Mouse (Mus musculus) neural tube, embryonic 13.5 days (tissue): Measurements from ENCODE around the gene Jpt2. TPM values are rescaled to one million over a fixed set of nuclear protein-coding genes. Genes with fewer than 3 reads are reported as not detected.
"Not testable (repeated sequence)": the region's sequence is repeated elsewhere in the genome, so short reads cannot be mapped to it uniquely, and the experiment has no call there.

Source experiments
- ATAC-seq: fragments of 200-750 bp; cut with Nextera tagmentation; 2 replicates; pipeline ENCODE4 v1.8.0; 2017; ENCODE audit warnings: low read depth, mild to moderate bottlenecking, moderate TSS enrichment, moderate library complexity
- H3K27ac ChIP-seq: fragments of 300-500 bp; sonication (generic); replicated peaks from 2 replicates; pipeline ENCODE4 v1.5.1; 2015; ENCODE audit warnings: moderate library complexity, mild to moderate bottlenecking, inconsistent platforms
- H3K27me3 ChIP-seq: fragments of 300-500 bp; sonication (generic); 2 replicates; pipeline ENCODE4 v1.6.1; 2015; ENCODE audit warnings: mild to moderate bottlenecking, inconsistent platforms
- H3K36me3 ChIP-seq: fragments of 300-500 bp; sonication (generic); 2 replicates; pipeline ENCODE4 v1.6.1; 2015; ENCODE audit warnings: mild to moderate bottlenecking, inconsistent platforms
- H3K4me1 ChIP-seq: fragments of 300-500 bp; sonication (generic); replicated peaks from 2 replicates; pipeline ENCODE4 v1.6.1; 2015; ENCODE audit warnings: inconsistent platforms
- H3K4me2 ChIP-seq: fragments of 300-500 bp; sonication (generic); 2 replicates; pipeline ENCODE4 v1.6.1; 2015; ENCODE audit warnings: inconsistent platforms, mild to moderate bottlenecking, moderate library complexity
- H3K4me3 ChIP-seq: fragments of 300-500 bp; sonication (generic); 2 replicates; pipeline ENCODE4 v1.5.1; 2015; ENCODE audit warnings: mild to moderate bottlenecking, inconsistent platforms
- H3K9ac ChIP-seq: fragments of 300-500 bp; sonication (generic); 2 replicates; pipeline ENCODE4 v1.6.1; 2015; ENCODE audit warnings: moderate library complexity, mild to moderate bottlenecking, inconsistent platforms
- H3K9me3 ChIP-seq: fragments of 300-500 bp; sonication (generic); 2 replicates; pipeline ENCODE4 v1.6.1; 2016; ENCODE audit warnings: inconsistent platforms
- WGBS: fragments of 180-500 bp; shearing (Covaris S2); methylation state at CpG from one replicate; pipeline ENCODE4 v1.1.7; 2015; 5-methylcytosine and 5-hydroxymethylcytosine counted together
- polyA plus RNA-seq: library from polyadenylated mRNA; unstranded; fragments of >200 nt; fragmentation: Nextera tagmentation; extraction: Ambion mirVana; gene quantifications from 2 replicates; pipeline ENCODE4 v1.2.1, GENCODE M21; 2015

The Jpt2 gene
- polyA plus RNA-seq, 1 experiment from 2014 or later, result 100 TPM

- H3K36me3 ChIP-seq, result peaks cover 47% of the 10 kb centered on the region
- not testable (repeated sequence) for H3K27ac ChIP-seq, H3K9me3 ChIP-seq, H3K4me2 ChIP-seq, H3K27me3 ChIP-seq, H3K4me1 ChIP-seq, H3K4me3 ChIP-seq, H3K9ac ChIP-seq
- peak; percentile 72; the same call in 1 of the 2 replicates for ATAC-seq
- 9% methylated on average over 2 of the region's 2 CpGs for WGBS
Observed at GRCm38 (mm10) chr17:24942453-24942852, 18.0 kb downstream of the Jpt2 start.

- H3K4me3 ChIP-seq, result peak overlapping the region; percentile 80
- ATAC-seq, result no peak
- H3K4me1 ChIP-seq, result peaks cover 34% of the 10 kb centered on the region
- peak overlapping the region; percentile 84 for H3K27ac ChIP-seq
- H3K27me3 ChIP-seq, result no peaks in the 10 kb centered on the region
- no peaks in the 10 kb centered on the region for H3K9me3 ChIP-seq
- H3K4me2 ChIP-seq, result peak overlapping the region; percentile 93
- peaks cover 11% of the 10 kb centered on the region; the same call in 1 of the 2 replicates for H3K36me3 ChIP-seq
- WGBS, result 49% methylated on average over 6 of the region's 6 CpGs
- peak overlapping the region; percentile 98 for H3K9ac ChIP-seq
Observed at GRCm38 (mm10) chr17:24937266-24937665, 23.2 kb downstream of the Jpt2 start.

GRCm38 (mm10) chr17:24936259-24937237, 23.9 kb downstream of the Jpt2 start, which contains the start of gene Mapk8ip3:
Gene Mapk8ip3, minus strand, starts transcription at chr17:24936977.
- Histone ChIP-seq H3K27me3 (no peaks in the 10 kb centered on the region), H3K4me1 (peaks cover 34% of the 10 kb centered on the region), H3K9me3 (no peaks in the 10 kb centered on the region), H3K9ac (peak within 1 kb of the TSS; percentile 98), H3K27ac (peak within 1 kb of the TSS; percentile 84), H3K4me3 (peak within 1 kb of the TSS; percentile 80), H3K4me2 (peak within 1 kb of the TSS; percentile 93), H3K36me3 (peaks cover 18% of the 10 kb centered on the region)
- WGBS, result under 1% methylated on average over 78 of the region's 78 CpGs
- ATAC-seq, result peak; percentile 99

GRCm38 (mm10) chr17:24935666-24936065, 24.8 kb downstream of the Jpt2 start:
- H3K4me3 ChIP-seq, result peak overlapping the region; percentile 80
- H3K27me3 ChIP-seq, result no peaks in the 10 kb centered on the region
- peak overlapping the region; percentile 98 for H3K9ac ChIP-seq
- peak overlapping the region; percentile 93 for H3K4me2 ChIP-seq
- peaks cover 34% of the 10 kb centered on the region for H3K4me1 ChIP-seq
- H3K27ac ChIP-seq, result no peak overlapping the region; the same call in 1 of the 2 replicates
- H3K9me3 ChIP-seq, result no peaks in the 10 kb centered on the region
- H3K36me3 ChIP-seq, result peaks cover 20% of the 10 kb centered on the region
- no peak for ATAC-seq

GRCm38 (mm10) chr17:24934926-24935325, 25.6 kb downstream of the Jpt2 start:
- H3K9me3 ChIP-seq, result no peaks in the 10 kb centered on the region

GRCm38 (mm10) chr17:24933163-24933562, 27.3 kb downstream of the Jpt2 start:
- no peaks in the 10 kb centered on the region for H3K27me3 ChIP-seq
- no peak for ATAC-seq
- peak overlapping the region; percentile 48; the same call in 1 of the 2 replicates for H3K9ac ChIP-seq
- no peak overlapping the region for H3K4me3 ChIP-seq
- H3K9me3 ChIP-seq, result no peaks in the 10 kb centered on the region
- WGBS, result 75% methylated on average over 4 of the region's 4 CpGs
- H3K4me1 ChIP-seq, result peaks cover 34% of the 10 kb centered on the region
- H3K4me2 ChIP-seq, result no peak overlapping the region
- H3K36me3 ChIP-seq, result peaks cover 20% of the 10 kb centered on the region
- H3K27ac ChIP-seq, result no peak overlapping the region

More at GRCm38 (mm10) chr17:24934926-24935325, 25.6 kb downstream of the Jpt2 start:
- H3K4me2 ChIP-seq, result peak overlapping the region; percentile 93
- peak overlapping the region; percentile 98 for H3K9ac ChIP-seq
- H3K4me1 ChIP-seq, result peaks cover 34% of the 10 kb centered on the region
- peak overlapping the region; percentile 80 for H3K4me3 ChIP-seq
- no peak overlapping the region for H3K27ac ChIP-seq
- WGBS, result 89% methylated on average over 4 of the region's 4 CpGs
- H3K27me3 ChIP-seq, result no peaks in the 10 kb centered on the region
- ATAC-seq, result no peak
- peaks cover 20% of the 10 kb centered on the region for H3K36me3 ChIP-seq

- H3K27ac ChIP-seq, result no peak overlapping the region
- H3K4me2 ChIP-seq, result no peak overlapping the region
- no peak overlapping the region for H3K9ac ChIP-seq
- no peaks in the 10 kb centered on the region for H3K27me3 ChIP-seq
- H3K36me3 ChIP-seq, result peaks cover 25% of the 10 kb centered on the region
- no peak overlapping the region for H3K4me3 ChIP-seq
- WGBS, result 97% methylated on average over 4 of the region's 4 CpGs
- H3K9me3 ChIP-seq, result no peaks in the 10 kb centered on the region
- no peak for ATAC-seq
- peaks cover 34% of the 10 kb centered on the region for H3K4me1 ChIP-seq
Observed at GRCm38 (mm10) chr17:24932431-24932830, 28.1 kb downstream of the Jpt2 start.

- peaks cover 54% of the 10 kb centered on the region for H3K36me3 ChIP-seq
- ATAC-seq, result no peak
- WGBS, result 94% methylated on average over 1 of the region's 1 CpGs
Observed at GRCm38 (mm10) chr17:24929506-24929905, 31.0 kb downstream of the Jpt2 start.

GRCm38 (mm10) chr17:24923246-24923645, 37.2 kb downstream of the Jpt2 start:
- ATAC-seq, result no peak

More at GRCm38 (mm10) chr17:24929506-24929905, 31.0 kb downstream of the Jpt2 start:
- H3K9me3 ChIP-seq, result no peaks in the 10 kb centered on the region
- H3K4me2 ChIP-seq, result no peak overlapping the region
- no peak overlapping the region for H3K9ac ChIP-seq
- peaks cover 17% of the 10 kb centered on the region for H3K4me1 ChIP-seq
- no peaks in the 10 kb centered on the region for H3K27me3 ChIP-seq
- H3K4me3 ChIP-seq, result no peak overlapping the region
- no peak overlapping the region for H3K27ac ChIP-seq

GRCm38 (mm10) chr17:24913984-24914383, 46.5 kb downstream of the Jpt2 start:
- no peak overlapping the region for H3K27ac ChIP-seq
- peaks cover 98% of the 10 kb centered on the region for H3K36me3 ChIP-seq
- no peak overlapping the region for H3K4me3 ChIP-seq
- H3K4me1 ChIP-seq, result no peaks in the 10 kb centered on the region
- no peak overlapping the region for H3K4me2 ChIP-seq
- no peak overlapping the region for H3K9ac ChIP-seq
- no peak for ATAC-seq
- no peaks in the 10 kb centered on the region for H3K9me3 ChIP-seq
- no peaks in the 10 kb centered on the region for H3K27me3 ChIP-seq

More at GRCm38 (mm10) chr17:24923246-24923645, 37.2 kb downstream of the Jpt2 start:
- no peaks in the 10 kb centered on the region for H3K9me3 ChIP-seq
- H3K9ac ChIP-seq, result no peak overlapping the region
- peaks cover 96% of the 10 kb centered on the region for H3K36me3 ChIP-seq
- WGBS, result 94% methylated on average over 1 of the region's 1 CpGs
- H3K27ac ChIP-seq, result no peak overlapping the region
- no peak overlapping the region for H3K4me2 ChIP-seq
- H3K4me3 ChIP-seq, result no peak overlapping the region
- H3K27me3 ChIP-seq, result no peaks in the 10 kb centered on the region
- no peaks in the 10 kb centered on the region for H3K4me1 ChIP-seq

GRCm38 (mm10) chr17:24907591-24907990, 52.9 kb downstream of the Jpt2 start:
- H3K27ac ChIP-seq, result no peak overlapping the region
- WGBS, result 96% methylated on average over 2 of the region's 2 CpGs

GRCm38 (mm10) chr17:24903767-24904166, 56.7 kb downstream of the Jpt2 start:
- 97% methylated on average over 9 of the region's 9 CpGs for WGBS
- no peak for ATAC-seq
- Histone ChIP-seq H3K4me3 (no peak overlapping the region), H3K9ac (no peak overlapping the region), H3K27me3 (no peaks in the 10 kb centered on the region), H3K9me3 (no peaks in the 10 kb centered on the region), H3K27ac (no peak overlapping the region), H3K4me2 (no peak overlapping the region), H3K36me3 (peaks cover 100% of the 10 kb centered on the region), H3K4me1 (no peaks in the 10 kb centered on the region)

More at GRCm38 (mm10) chr17:24907591-24907990, 52.9 kb downstream of the Jpt2 start:
- Histone ChIP-seq H3K4me1 (no peaks in the 10 kb centered on the region), H3K9me3 (no peaks in the 10 kb centered on the region), H3K4me3 (no peak overlapping the region), H3K4me2 (no peak overlapping the region), H3K36me3 (peaks cover 100% of the 10 kb centered on the region), H3K27me3 (no peaks in the 10 kb centered on the region), H3K9ac (no peak overlapping the region)
- no peak for ATAC-seq
